Mouse (Mus musculus): ENCODE measurements around the gene Phf23. TPM values are rescaled to one million over a fixed set of nuclear protein-coding genes. Genes with fewer than 3 reads are reported as not detected.
"Not testable (repeated sequence)": the region's sequence is repeated elsewhere in the genome, so short reads cannot be mapped to it uniquely, and the experiment has no call there.

The Phf23 gene
- polyA plus RNA-seq, 1 experiment from 2014 or later, result 122 TPM

DNA sequence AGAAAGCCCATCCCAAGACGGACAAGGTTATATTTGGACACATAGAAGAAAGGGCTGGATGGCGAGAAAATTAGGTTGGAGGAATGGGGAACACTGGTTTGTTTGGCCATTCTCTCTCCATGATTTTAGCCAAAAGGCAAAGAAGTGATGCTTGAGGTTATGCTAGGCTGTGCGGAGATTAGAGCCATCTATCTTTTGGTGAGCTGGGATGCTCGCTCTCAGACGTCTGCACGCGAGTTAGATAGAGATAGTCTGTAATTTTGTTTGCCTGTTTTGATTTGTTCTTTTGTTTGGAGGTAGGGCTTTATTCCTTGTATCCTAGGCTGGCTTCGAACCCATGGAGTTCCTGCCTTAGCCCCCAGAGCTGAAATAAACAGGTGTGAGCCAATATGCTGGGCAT lies 5.6 kb downstream of the Phf23 start:
- peaks cover 19% of the 10 kb centered on the region for H3K36me3 ChIP-seq (ENCODE audit: inconsistent target)
- WGBS (ENCODE audit: missing documents), result 16% methylated on average over 8 of the region's 8 CpGs
- peak overlapping the region; percentile 82 for H3K4me3 ChIP-seq (ENCODE audit: inconsistent target)
- peak overlapping the region; percentile 86 for H3K27ac ChIP-seq
- H3K79me2 ChIP-seq (ENCODE audit: inconsistent target), result peaks cover 73% of the 10 kb centered on the region

DNA sequence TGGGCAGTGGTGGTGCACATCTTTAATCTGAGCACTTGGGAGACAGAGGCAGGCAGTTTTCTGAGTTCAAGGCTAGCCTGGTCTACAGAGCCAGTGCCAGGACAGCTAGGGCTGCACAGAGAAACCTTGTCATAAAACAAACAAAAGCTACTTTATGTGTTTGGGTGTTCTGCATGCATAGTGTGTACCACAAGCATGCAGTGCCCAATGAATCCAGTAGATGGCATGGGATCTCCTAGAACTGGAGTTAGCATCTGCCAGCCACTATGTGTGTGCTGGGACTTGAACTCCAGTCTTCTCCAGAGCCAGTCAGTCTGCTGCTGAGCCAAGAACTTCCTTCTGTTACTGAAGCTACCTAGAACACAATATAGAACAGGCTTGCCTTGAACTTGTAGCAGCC lies 6.3 kb downstream of the Phf23 start:
- Histone ChIP-seq H3K79me2 (ENCODE audit: inconsistent target) (peaks cover 68% of the 10 kb centered on the region), H3K36me3 (ENCODE audit: inconsistent target) (peaks cover 26% of the 10 kb centered on the region), H3K27ac (peak overlapping the region; percentile 86), H3K4me3 (ENCODE audit: inconsistent target) (peak overlapping the region; percentile 82)

DNA sequence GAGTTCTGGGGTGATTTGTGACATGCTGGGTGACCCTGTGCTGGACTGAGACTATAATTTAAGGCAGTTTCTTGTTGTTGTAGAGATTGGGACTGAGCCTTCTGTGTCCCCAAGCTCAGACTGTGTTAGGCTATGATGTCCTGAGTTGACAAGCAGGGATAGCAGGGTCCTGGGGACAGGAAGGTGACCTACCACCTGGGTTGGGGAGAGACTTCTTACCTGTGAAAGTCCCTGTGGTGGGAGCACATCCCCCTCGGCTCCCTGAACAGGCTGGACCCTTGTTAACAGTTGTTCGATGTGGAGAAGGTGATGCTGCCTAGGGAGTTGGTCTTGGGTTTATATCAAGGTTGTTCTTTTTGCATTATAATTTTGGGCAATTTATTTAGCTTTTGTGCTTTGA lies 6.9 kb downstream of the Phf23 start:
- peaks cover 32% of the 10 kb centered on the region for H3K36me3 ChIP-seq (ENCODE audit: inconsistent target)
- no peak overlapping the region for H3K27ac ChIP-seq
- WGBS (ENCODE audit: missing documents), result 93% methylated on average over 2 of the region's 2 CpGs
- peaks cover 68% of the 10 kb centered on the region for H3K79me2 ChIP-seq (ENCODE audit: inconsistent target)
- H3K4me3 ChIP-seq (ENCODE audit: inconsistent target), result peak overlapping the region; percentile 82; the same call in 1 of the 2 replicates

DNA sequence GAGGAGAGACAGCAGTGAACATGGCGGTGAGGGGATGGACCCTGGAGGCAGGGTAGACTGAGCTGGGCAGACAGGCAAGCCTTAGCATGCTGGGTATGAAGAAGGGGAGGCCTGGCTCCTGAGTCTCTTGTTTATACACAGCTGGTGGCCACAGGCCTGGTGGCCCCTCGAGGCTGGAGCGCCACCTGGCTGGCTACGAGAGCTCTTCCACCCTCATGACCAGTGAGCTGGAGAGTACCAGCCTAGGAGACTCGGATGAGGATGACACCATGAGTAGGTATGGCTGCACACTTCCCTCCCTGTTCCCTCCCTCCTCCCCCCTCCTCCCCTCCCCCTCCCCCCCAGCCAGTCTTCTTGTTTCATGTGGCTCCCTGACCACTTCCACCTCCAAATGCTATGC lies 9.9 kb downstream of the Phf23 start:
- WGBS (ENCODE audit: missing documents), result 62% methylated on average over 5 of the region's 5 CpGs
- peaks cover 47% of the 10 kb centered on the region for H3K36me3 ChIP-seq (ENCODE audit: inconsistent target)
- peaks cover 48% of the 10 kb centered on the region for H3K79me2 ChIP-seq (ENCODE audit: inconsistent target)
- no peak overlapping the region for H3K4me3 ChIP-seq (ENCODE audit: inconsistent target)
- H3K27ac ChIP-seq, result no peak overlapping the region

DNA sequence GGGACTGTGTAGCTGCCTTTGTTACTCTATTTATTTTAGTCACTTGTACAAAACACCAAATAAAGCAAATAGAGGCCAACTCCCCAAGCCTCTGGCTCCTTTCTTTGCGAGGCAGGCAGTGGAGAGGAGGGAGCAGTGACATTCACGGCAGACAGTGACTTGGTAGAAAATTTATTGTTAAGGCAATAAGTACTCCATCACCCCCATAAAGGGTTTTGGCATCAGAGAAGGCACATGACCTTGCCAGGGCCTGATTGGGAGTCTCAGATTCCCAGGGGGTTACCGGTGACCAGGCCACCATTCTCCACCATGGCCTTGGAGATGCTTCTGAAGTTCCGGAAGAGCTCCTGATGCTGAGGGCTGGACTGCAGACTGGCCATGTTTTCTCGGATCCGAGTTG lies 14.5 kb downstream of the Phf23 start:
- 98% methylated on average over 5 of the region's 6 CpGs for WGBS (ENCODE audit: missing documents)
- H3K4me3 ChIP-seq (ENCODE audit: inconsistent target), result no peak overlapping the region
- H3K36me3 ChIP-seq (ENCODE audit: inconsistent target), result peaks cover 76% of the 10 kb centered on the region
- H3K27ac ChIP-seq, result no peak overlapping the region
- peaks cover 5% of the 10 kb centered on the region; the same call in 1 of the 2 replicates for H3K79me2 ChIP-seq (ENCODE audit: inconsistent target)

DNA sequence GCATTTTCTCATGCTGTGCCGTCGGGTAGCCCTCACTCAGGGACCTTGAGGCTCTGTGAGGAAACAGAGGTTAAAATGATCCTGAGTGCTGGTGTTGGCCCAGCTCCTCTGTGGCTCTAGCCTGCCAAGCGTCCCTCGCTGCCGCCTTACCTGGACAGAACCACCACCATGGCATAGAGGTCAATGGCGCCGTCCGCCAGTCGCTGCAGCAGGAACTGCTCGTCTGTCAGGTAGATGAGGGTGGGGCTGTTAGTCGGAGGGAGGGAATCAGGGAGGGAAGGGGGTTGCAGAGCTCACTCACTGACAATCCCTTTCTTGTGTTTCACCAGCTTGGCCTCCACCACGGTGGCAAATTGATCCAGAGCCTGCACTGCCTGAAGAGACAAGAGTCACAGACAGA lies 15.0 kb downstream of the Phf23 start:
- H3K4me3 ChIP-seq (ENCODE audit: inconsistent target), result no peak overlapping the region
- H3K27ac ChIP-seq, result no peak overlapping the region
- 93% methylated on average over 12 of the region's 12 CpGs for WGBS (ENCODE audit: missing documents)
- peaks cover under 1% of the 10 kb centered on the region; the same call in 1 of the 2 replicates for H3K79me2 ChIP-seq (ENCODE audit: inconsistent target)
- peaks cover 76% of the 10 kb centered on the region for H3K36me3 ChIP-seq (ENCODE audit: inconsistent target)

DNA sequence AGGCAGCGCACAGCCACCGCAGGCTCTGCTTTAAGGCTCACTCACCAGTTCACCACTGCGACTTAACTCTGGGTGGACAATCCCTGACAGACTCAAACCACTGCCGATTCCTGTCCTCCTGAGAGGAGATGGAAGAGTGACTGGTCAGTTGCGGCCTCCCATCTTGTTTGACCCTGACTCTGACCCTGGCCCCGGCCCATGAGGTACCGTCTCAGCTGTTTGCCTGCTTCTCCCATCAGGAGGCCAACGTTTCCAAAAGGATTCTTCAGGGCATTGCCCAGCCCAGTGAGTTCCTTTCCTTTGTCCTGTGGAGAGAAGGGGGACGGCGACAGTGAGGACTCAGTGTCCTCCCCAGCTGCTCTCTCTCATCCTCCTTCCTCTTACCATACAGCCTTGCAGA lies 15.4 kb downstream of the Phf23 start:
- Histone ChIP-seq H3K4me3 (ENCODE audit: inconsistent target) (no peak overlapping the region), H3K27ac (no peak overlapping the region), H3K36me3 (ENCODE audit: inconsistent target) (peaks cover 74% of the 10 kb centered on the region), H3K79me2 (ENCODE audit: inconsistent target) (no peaks in the 10 kb centered on the region)
- WGBS (ENCODE audit: missing documents), result 90% methylated on average over 10 of the region's 10 CpGs

DNA sequence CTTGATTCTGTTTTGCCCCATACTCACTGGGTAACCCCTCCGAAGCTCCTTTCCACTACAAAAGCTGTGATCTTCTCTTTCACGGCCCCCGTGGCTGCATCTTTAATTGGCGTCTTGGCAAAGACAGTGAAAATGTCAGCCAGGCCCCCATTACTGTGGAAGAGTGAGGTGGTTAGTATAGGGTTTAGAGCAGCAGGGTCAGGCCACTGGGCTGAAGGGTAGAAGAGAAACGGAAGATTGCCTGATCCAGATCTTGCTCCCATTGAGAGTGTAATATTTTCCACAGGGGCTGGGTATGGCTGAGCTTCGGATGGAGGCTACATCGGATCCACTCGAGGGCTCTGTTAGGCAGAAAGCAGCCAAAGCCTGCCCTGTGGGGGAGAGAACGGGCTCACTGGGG lies 17.4 kb downstream of the Phf23 start:
- no peak overlapping the region for H3K4me3 ChIP-seq (ENCODE audit: inconsistent target)
- peaks cover 54% of the 10 kb centered on the region for H3K36me3 ChIP-seq (ENCODE audit: inconsistent target)
- WGBS (ENCODE audit: missing documents), result 94% methylated on average over 9 of the region's 9 CpGs
- no peak overlapping the region for H3K27ac ChIP-seq
- no peaks in the 10 kb centered on the region; the same call in 1 of the 2 replicates for H3K79me2 ChIP-seq (ENCODE audit: inconsistent target)

DNA sequence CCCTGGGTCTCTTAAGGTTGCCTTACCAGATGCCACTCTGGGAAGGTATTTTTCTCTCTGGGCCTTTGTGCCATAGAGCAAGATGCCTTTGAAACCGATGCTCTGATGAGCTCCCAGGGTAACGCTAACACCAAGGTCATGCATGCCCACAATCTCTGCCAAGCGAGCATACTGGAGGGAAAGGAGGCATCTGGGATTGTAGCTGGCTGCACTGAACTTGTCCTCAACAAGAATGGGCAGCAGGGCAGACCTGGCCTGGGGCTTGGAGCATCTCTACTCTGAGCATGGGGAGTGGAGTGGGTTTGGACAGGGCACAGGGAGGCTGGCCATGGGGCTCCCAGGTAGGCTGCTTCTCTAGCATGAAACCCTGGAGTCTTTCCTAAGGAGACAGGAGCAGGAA lies 17.8 kb downstream of the Phf23 start:
- peaks cover under 1% of the 10 kb centered on the region; the same call in 1 of the 2 replicates for H3K79me2 ChIP-seq (ENCODE audit: inconsistent target)
- 97% methylated on average over 3 of the region's 3 CpGs for WGBS (ENCODE audit: missing documents)
- H3K36me3 ChIP-seq (ENCODE audit: inconsistent target), result peaks cover 50% of the 10 kb centered on the region
- no peak overlapping the region for H3K27ac ChIP-seq
- no peak overlapping the region for H3K4me3 ChIP-seq (ENCODE audit: inconsistent target)

DNA sequence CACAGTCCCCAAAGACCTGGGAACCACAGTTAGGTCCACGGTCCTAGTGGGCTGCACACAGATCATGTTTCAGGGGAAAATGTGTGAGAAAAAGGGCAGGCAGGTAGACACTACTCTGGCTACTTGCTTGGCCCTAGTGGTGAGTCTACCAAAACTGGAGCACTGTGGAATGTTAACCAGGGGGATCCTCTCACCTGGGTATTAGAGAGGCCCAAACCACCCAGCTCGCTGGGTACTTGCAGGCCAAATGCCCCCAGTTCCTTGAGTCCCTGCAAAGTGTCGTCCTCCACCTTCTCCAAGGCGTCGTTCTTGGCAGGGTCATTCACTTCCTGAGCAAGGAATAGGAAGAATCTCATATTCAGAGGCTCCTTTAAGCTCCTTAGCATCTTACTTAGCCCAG lies 18.5 kb downstream of the Phf23 start:
- H3K4me3 ChIP-seq (ENCODE audit: inconsistent target), result no peak overlapping the region
- 82% methylated on average over 5 of the region's 5 CpGs for WGBS (ENCODE audit: missing documents)
- peaks cover 7% of the 10 kb centered on the region; the same call in 1 of the 2 replicates for H3K79me2 ChIP-seq (ENCODE audit: inconsistent target)
- peaks cover 44% of the 10 kb centered on the region for H3K36me3 ChIP-seq (ENCODE audit: inconsistent target)
- no peak overlapping the region for H3K27ac ChIP-seq

DNA sequence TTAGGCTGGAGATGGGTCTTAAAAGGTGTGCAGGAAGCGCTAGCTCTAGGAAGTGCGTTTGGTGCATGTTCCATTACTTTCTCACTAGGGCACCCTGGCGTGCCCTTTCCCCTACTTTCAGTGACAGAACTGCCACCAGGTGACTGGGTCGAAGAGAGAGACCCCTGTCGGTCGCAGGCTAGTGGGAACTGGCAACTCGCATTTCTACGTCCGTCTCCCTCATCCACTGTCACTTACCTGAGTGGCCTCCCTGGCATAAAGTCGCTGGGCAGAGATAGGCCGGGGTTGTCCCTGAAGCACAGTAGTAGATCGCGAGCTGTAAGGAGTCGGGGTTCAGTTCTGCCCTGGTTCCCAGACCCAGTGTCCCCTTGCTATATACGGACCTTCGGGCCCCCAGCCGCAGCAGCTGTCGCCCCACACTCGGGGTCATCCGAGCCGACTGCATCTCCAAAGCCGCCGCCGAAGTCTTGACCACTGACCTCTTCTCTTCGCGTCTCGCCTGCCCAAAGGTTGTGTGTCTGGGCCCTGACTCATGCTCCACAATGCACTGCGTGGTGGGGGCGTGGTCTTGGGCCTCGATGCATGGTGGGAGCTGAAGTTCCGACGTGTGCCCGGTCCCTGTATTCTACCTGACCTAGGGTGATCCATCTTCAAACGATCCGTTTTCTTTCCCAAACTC lies 19.4 kb downstream of the Phf23 start, which contains the start of gene Acadvl:
TSS of gene Acadvl (minus strand) at position 532 of the 679 bp plus-strand sequence.
- Histone ChIP-seq H3K4me3 (ENCODE audit: inconsistent target) (peak within 1 kb of the TSS; percentile 56), H3K36me3 (ENCODE audit: inconsistent target) (peaks cover 34% of the 10 kb centered on the region), H3K79me2 (ENCODE audit: inconsistent target) (peaks cover 10% of the 10 kb centered on the region; the same call in 1 of the 2 replicates), H3K27ac (peak within 1 kb of the TSS; percentile 22; the same call in 1 of the 2 replicates)
- WGBS (ENCODE audit: missing documents), result under 1% methylated on average over 35 of the region's 35 CpGs

DNA sequence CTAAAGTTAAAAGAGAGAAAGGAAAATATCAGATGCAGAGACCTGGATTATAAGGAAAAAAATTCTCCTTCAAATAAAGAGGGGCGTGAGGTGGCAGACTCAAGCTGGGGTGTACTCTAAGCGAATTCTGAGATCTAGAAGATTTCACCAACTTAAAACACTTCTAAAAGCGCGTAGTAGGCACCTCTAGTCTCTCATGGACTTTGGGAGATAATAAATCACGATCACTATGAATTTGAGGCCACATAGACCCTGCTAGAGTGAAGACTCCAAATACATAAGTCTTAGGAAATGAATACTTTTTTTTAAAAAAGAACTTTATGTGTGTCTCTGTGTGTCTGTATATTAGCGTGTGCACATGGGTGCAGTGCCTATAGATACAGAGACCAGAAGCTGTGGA lies 20.1 kb downstream of the Phf23 start:
- H3K27ac ChIP-seq, result no peak overlapping the region
- peaks cover 28% of the 10 kb centered on the region for H3K36me3 ChIP-seq (ENCODE audit: inconsistent target)
- peak overlapping the region; percentile 56; the same call in 1 of the 2 replicates for H3K4me3 ChIP-seq (ENCODE audit: inconsistent target)
- peaks cover 10% of the 10 kb centered on the region; the same call in 1 of the 2 replicates for H3K79me2 ChIP-seq (ENCODE audit: inconsistent target)
- WGBS (ENCODE audit: missing documents), result 71% methylated on average over 6 of the region's 6 CpGs

DNA sequence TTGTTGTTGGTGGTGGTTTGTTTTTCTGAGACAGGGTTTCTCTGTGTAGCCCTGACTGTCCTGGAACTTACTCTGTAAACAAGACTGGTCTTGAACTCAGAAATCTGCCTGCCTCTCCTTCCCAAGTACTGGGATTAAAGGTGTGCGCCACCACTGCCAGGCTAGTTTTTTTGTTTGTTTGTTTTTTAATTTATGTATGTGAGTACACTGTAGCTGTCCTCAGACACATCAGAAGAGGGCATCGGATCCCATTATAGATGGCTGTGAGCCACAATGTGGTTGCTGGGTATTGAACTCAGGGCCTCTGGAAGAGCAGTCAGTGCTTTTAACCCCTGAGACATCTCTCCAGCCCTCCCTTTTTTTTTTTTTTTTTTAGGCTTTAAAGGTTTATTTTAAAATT lies 20.6 kb downstream of the Phf23 start:
- not testable (repeated sequence) for H3K4me3 ChIP-seq (ENCODE audit: inconsistent target); H3K27ac ChIP-seq
- Histone ChIP-seq H3K36me3 (ENCODE audit: inconsistent target) (peaks cover 23% of the 10 kb centered on the region), H3K79me2 (ENCODE audit: inconsistent target) (peaks cover 10% of the 10 kb centered on the region; the same call in 1 of the 2 replicates)
- WGBS (ENCODE audit: missing documents), result 89% methylated on average over 2 of the region's 2 CpGs

DNA sequence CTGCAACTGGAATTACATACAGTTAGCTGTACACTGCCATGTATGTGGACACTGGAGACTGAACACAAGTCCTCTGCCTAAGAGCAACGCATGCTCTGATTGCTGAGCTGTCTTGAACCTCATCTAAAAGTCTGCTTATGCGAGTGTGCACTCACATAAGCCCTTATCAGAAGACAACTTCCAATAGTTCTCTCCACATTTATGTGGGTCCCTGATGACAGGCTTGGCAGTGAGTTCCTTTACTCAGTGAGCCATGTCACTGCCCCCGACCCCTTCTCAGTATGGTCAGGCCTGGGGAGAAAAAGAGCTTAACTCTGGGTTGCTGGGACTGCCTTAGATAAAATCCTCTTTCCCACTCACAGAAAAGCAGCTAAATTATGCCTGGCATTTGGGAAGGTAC lies 21.1 kb downstream of the Phf23 start, which contains the start of gene Dlg4:
TSS of gene Dlg4 (plus strand) at position 274 of the 400 bp plus-strand sequence.
- WGBS (ENCODE audit: missing documents), result 97% methylated on average over 3 of the region's 3 CpGs
- no peak within 1 kb of the TSS for H3K4me3 ChIP-seq (ENCODE audit: inconsistent target)

DNA sequence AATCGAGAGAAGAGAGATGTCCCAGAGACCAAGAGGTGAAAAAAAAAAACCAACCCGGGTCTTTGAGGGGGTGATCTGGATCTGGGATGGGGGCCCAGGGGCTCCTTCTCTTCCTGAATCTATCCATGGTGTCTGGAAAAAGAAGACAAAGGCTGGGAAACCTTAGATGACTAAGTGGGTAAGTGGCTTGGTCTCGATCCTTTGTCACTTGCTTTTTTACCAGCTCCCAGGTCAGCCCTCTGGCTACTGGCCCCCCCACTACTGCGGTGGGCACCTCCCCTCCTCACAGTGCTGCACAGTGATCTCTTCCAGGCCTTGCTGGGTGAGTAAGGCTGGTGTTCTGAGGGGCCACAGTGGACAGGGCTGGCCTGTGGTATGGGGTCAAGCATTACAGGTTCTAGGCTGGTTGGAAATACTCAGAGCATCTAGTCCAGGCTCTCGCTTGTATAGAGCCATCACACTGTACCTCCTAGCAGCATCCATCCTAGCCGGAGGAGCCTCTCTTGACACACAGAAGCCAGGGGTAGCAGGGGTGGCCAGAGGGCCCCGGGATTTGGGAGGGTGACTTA lies 21.7 kb downstream of the Phf23 start:
- Histone ChIP-seq H3K79me2 (ENCODE audit: inconsistent target) (peaks cover 10% of the 10 kb centered on the region; the same call in 1 of the 2 replicates), H3K27ac (no peak overlapping the region), H3K36me3 (ENCODE audit: inconsistent target) (peaks cover 12% of the 10 kb centered on the region), H3K4me3 (ENCODE audit: inconsistent target) (no peak overlapping the region)
- 74% methylated on average over 6 of the region's 7 CpGs for WGBS (ENCODE audit: missing documents)

More for the DNA sequence above, 21.1 kb downstream of the Phf23 start, which contains the start of gene Dlg4:
- Histone ChIP-seq H3K79me2 (ENCODE audit: inconsistent target) (peaks cover 10% of the 10 kb centered on the region; the same call in 1 of the 2 replicates), H3K27ac (no peak within 1 kb of the TSS; the same call in 1 of the 2 replicates), H3K36me3 (ENCODE audit: inconsistent target) (peaks cover 18% of the 10 kb centered on the region)
